Mouse (Mus musculus): ENCODE data around the gene Wdr48. TPM values are rescaled to one million over a fixed set of nuclear protein-coding genes. Genes with fewer than 3 reads are reported as not detected.
A peak's percentile ranks its signal among the peaks of the same experiment; 100 is the strongest.

The Wdr48 gene
- total and polyA plus RNA-seq, 2 experiments from 2014 or later, result 48.8 to 53.0 TPM

DNA sequence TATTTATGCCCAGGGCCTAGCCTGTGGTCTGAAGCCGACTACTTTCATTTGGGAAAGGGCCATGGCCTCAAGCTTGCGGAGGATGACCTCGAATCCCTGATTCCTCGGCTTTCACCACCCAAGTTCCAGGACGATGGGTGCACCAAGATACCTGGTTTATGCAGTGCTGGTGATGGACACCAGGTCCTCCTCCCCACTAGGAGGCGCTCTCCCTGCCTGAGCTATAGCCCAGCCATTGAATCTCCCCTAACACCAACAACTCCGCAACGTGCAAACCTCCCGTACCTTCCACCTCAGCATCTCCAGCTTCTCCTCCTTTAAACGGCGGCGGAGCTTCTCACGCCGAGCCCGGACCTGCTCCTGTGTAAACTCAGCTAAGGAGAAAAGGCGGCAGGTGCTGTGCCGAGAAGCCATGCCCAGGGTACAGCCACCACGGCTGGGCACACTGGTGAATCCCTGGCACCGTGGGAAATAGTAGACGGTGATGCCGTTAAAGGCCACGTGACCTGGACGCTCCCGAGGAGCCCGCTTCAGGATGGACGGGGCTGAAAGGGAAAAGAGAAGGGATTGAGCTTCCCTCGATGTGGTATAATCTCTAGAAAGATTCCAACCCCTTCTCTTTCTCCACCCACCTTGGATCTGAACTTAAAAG is 79.3 kb downstream of the Wdr48 start:
- H3K27ac ChIP-seq (ENCODE audit: low read depth, low read length), result no peak overlapping the region
- no peak overlapping the region for H3K4me2 ChIP-seq (ENCODE audit: low read depth, low read length, poor library complexity, severe bottlenecking)
- H3K36me3 ChIP-seq (ENCODE audit: insufficient read depth, low read length), result peaks cover 3% of the 10 kb centered on the region; the same call in 1 of the 2 replicates
- peak; percentile 45 for TF ChIP-seq CTCF (IDR thresholded peaks at IDR 0.05)
- DNase-seq (ENCODE audit: low spot score) (no peak), ATAC-seq (ENCODE audit: low FRiP score) (no peak)
- H3K4me3 ChIP-seq (ENCODE audit: low read depth, low read length), result no peak overlapping the region
- WGBS, result 91% methylated on average over 27 of the region's 27 CpGs
- H3K27me3 ChIP-seq (ENCODE audit: insufficient read depth, low read length), result no peaks in the 10 kb centered on the region
- H3K4me1 ChIP-seq (ENCODE audit: insufficient read depth, low read length), result no peaks in the 10 kb centered on the region
- no peak overlapping the region for H3K9ac ChIP-seq (replicated peaks; ENCODE audit: low read length, poor library complexity, severe bottlenecking)
- H3K9me3 ChIP-seq (ENCODE audit: low read length), result no peaks in the 10 kb centered on the region

DNA sequence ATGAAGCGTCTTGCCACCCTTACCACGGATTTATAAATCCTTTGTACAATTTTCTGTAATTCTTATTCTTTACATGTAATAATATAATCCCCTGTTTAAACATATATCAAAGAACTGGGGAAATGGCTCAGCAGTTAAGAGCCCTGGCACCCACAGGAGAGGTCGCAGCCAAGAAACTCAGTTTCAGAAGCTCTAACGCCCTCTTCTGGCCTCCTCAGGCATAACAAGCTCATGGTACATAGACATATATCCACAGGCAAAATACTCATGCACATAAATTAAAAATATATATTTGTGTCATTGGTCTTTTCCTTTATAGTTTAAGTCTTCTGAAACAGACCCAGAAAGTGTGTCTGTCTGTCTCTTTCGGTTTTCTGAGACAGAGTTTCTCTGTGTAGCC is 79.9 kb downstream of the Wdr48 start:
- WGBS, result 78% methylated on average over 5 of the region's 5 CpGs
- DNase-seq (ENCODE audit: low spot score), result no peak
- H3K27me3 ChIP-seq (ENCODE audit: insufficient read depth, low read length), result no peaks in the 10 kb centered on the region

DNA sequence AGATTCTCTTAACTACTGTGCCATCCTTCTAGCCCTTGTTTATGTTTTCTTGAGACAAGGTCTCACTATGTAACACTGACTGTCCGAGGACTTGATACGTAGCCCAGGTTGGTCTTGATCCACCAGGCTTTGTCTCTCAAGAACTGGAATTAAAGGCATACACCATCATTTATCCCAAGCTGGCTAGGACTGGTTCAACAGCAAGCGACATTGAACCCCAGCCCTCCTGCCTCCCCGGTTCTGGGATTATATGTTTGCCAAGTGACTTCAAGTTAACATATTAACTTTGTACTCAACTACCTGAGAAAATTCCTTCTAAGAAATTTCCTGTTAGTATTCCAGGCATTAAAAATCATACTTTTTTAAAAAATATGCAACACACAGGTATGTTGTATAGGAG is 80.6 kb downstream of the Wdr48 start:
- no peak overlapping the region for H3K9ac ChIP-seq (replicated peaks; ENCODE audit: low read length, poor library complexity, severe bottlenecking)
- H3K27me3 ChIP-seq (ENCODE audit: insufficient read depth, low read length), result no peaks in the 10 kb centered on the region
- no peak for TF ChIP-seq CTCF (IDR thresholded peaks at IDR 0.05)
- no peak overlapping the region for H3K4me3 ChIP-seq (ENCODE audit: low read depth, low read length)
- no peaks in the 10 kb centered on the region for H3K9me3 ChIP-seq (ENCODE audit: low read length)
- H3K4me2 ChIP-seq (ENCODE audit: low read depth, low read length, poor library complexity, severe bottlenecking), result no peak overlapping the region
- ATAC-seq (ENCODE audit: low FRiP score) (no peak), DNase-seq (ENCODE audit: low spot score) (no peak)
- no peak overlapping the region for H3K27ac ChIP-seq (ENCODE audit: low read depth, low read length)
- whole genome bisulfite sequencing, result 95% methylated on average over 4 of the region's 4 CpGs
- peaks cover 3% of the 10 kb centered on the region; the same call in 1 of the 2 replicates for H3K36me3 ChIP-seq (ENCODE audit: insufficient read depth, low read length)
- no peaks in the 10 kb centered on the region for H3K4me1 ChIP-seq (ENCODE audit: insufficient read depth, low read length)

More for the DNA sequence above, 79.9 kb downstream of the Wdr48 start:
- no peaks in the 10 kb centered on the region for H3K4me1 ChIP-seq (ENCODE audit: insufficient read depth, low read length)
- no peaks in the 10 kb centered on the region for H3K9me3 ChIP-seq (ENCODE audit: low read length)
- H3K27ac ChIP-seq (ENCODE audit: low read depth, low read length), result no peak overlapping the region
- H3K36me3 ChIP-seq (ENCODE audit: insufficient read depth, low read length), result peaks cover 3% of the 10 kb centered on the region; the same call in 1 of the 2 replicates
- H3K4me3 ChIP-seq (ENCODE audit: low read depth, low read length), result no peak overlapping the region
- ATAC-seq (ENCODE audit: low FRiP score), result no peak
- 0 out of 2 replicates have a peak, but pooled peaks have one; percentile 16 for TF ChIP-seq CTCF (IDR thresholded peaks at IDR 0.05)
- no peak overlapping the region for H3K9ac ChIP-seq (replicated peaks; ENCODE audit: low read length, poor library complexity, severe bottlenecking)
- H3K4me2 ChIP-seq (ENCODE audit: low read depth, low read length, poor library complexity, severe bottlenecking), result no peak overlapping the region

Other genes with a start within 250 kb of the Wdr48 start
- not detected in 2 replicates for gene Scn10a, start 175.6 kb upstream of the Wdr48 start, total RNA-seq (2014; rRNA removed)
- not detected in 2 replicates for gene Scn10a, start 175.6 kb upstream of the Wdr48 start, polyA plus RNA-seq (2015; fragmentation: Nextera tagmentation; extraction: Ambion mirVana)
- gene Scn11a, start 69.4 kb upstream of the Wdr48 start, total RNA-seq (2014; rRNA removed), result 0.47 and 0.60 TPM in 2 replicates
- 0.27 and 0.35 TPM in 2 replicates for gene Scn11a, start 69.4 kb upstream of the Wdr48 start, polyA plus RNA-seq (2015; fragmentation: Nextera tagmentation; extraction: Ambion mirVana)
- 19.0 and 22.2 TPM in 2 replicates for gene Gorasp1, start 42.7 kb downstream of the Wdr48 start, total RNA-seq (2014; rRNA removed)
- 25.0 and 26.2 TPM in 2 replicates for gene Gorasp1, start 42.7 kb downstream of the Wdr48 start, polyA plus RNA-seq (2015; fragmentation: Nextera tagmentation; extraction: Ambion mirVana)
- 4.6 and 4.9 TPM in 2 replicates for gene Ttc21a, start 42.7 kb downstream of the Wdr48 start, total RNA-seq (2014; rRNA removed)
- 1.1 and 1.4 TPM in 2 replicates for gene Ttc21a, start 42.7 kb downstream of the Wdr48 start, polyA plus RNA-seq (2015; fragmentation: Nextera tagmentation; extraction: Ambion mirVana)
- 1.7 and 1.9 TPM in 2 replicates for gene Csrnp1, start 89.8 kb downstream of the Wdr48 start, total RNA-seq (2014; rRNA removed)
- gene Csrnp1, start 89.8 kb downstream of the Wdr48 start, polyA plus RNA-seq (2015; fragmentation: Nextera tagmentation; extraction: Ambion mirVana), result 0.91 and 1.1 TPM in 2 replicates
- 0.05 TPM in 1 of 2 replicates, not detected in the other for gene Xirp1, start 128.7 kb downstream of the Wdr48 start, total RNA-seq (2014; rRNA removed)
- not detected in 2 replicates for gene Xirp1, start 128.7 kb downstream of the Wdr48 start, polyA plus RNA-seq (2015; fragmentation: Nextera tagmentation; extraction: Ambion mirVana)
- gene Cx3cr1, start 175.0 kb downstream of the Wdr48 start, total RNA-seq (2014; rRNA removed), result 12.6 and 19.3 TPM in 2 replicates
- gene Cx3cr1, start 175.0 kb downstream of the Wdr48 start, polyA plus RNA-seq (2015; fragmentation: Nextera tagmentation; extraction: Ambion mirVana), result 6.8 and 9.0 TPM in 2 replicates
- not detected in 2 replicates for gene Ccr8, start 197.2 kb downstream of the Wdr48 start, total RNA-seq (2014; rRNA removed)
- gene Ccr8, start 197.2 kb downstream of the Wdr48 start, polyA plus RNA-seq (2015; fragmentation: Nextera tagmentation; extraction: Ambion mirVana), result not detected in 2 replicates
- 46.6 and 60.0 TPM in 2 replicates for gene Slc25a38, start 215.5 kb downstream of the Wdr48 start, total RNA-seq (2014; rRNA removed)
- gene Slc25a38, start 215.5 kb downstream of the Wdr48 start, polyA plus RNA-seq (2015; fragmentation: Nextera tagmentation; extraction: Ambion mirVana), result 35.3 and 37.8 TPM in 2 replicates
- 1,524 and 1,627 TPM in 2 replicates for gene Rpsa, start 232.8 kb downstream of the Wdr48 start, total RNA-seq (2014; rRNA removed)
- 876 and 966 TPM in 2 replicates for gene Rpsa, start 232.8 kb downstream of the Wdr48 start, polyA plus RNA-seq (2015; fragmentation: Nextera tagmentation; extraction: Ambion mirVana)